Mouse (Mus musculus) limb, embryonic 15.5 days (tissue): Measurements from ENCODE around the gene Cpped1. TPM values are rescaled to one million over a fixed set of nuclear protein-coding genes. Genes with fewer than 3 reads are reported as not detected.

Experiments used
- ATAC-seq: fragments of 200-750 bp; cut with Nextera tagmentation; 2 replicates; pipeline ENCODE4 v1.8.0; 2017; ENCODE audit warnings: low read depth, moderate TSS enrichment; ENCODE audit not compliant: insufficient number of reproducible peaks, low FRiP score, low TSS enrichment
- H3K27ac ChIP-seq: fragments of 300-500 bp; sonication (generic); 2 replicates; pipeline ENCODE4 v1.5.1; 2015; ENCODE audit warnings: moderate library complexity, mild to moderate bottlenecking, inconsistent platforms
- H3K27me3 ChIP-seq: fragments of 300-500 bp; sonication (generic); 2 replicates; pipeline ENCODE4 v1.6.1; 2015; ENCODE audit warnings: inconsistent platforms
- H3K36me3 ChIP-seq: fragments of 300-500 bp; sonication (generic); 2 replicates; pipeline ENCODE4 v1.6.1; 2015; ENCODE audit warnings: inconsistent platforms
- H3K4me1 ChIP-seq: fragments of 300-500 bp; sonication (generic); 2 replicates; pipeline ENCODE4 v1.6.1; 2015; ENCODE audit warnings: inconsistent platforms
- H3K4me2 ChIP-seq: fragments of 300-500 bp; sonication (generic); 2 replicates; pipeline ENCODE4 v1.6.1; 2015; ENCODE audit warnings: mild to moderate bottlenecking, inconsistent platforms
- H3K4me3 ChIP-seq: fragments of 300-500 bp; sonication (generic); 2 replicates; pipeline ENCODE4 v1.5.1; 2015; ENCODE audit warnings: mild to moderate bottlenecking, inconsistent platforms
- H3K9ac ChIP-seq: fragments of 300-500 bp; sonication (generic); 2 replicates; pipeline ENCODE4 v1.6.1; 2015; ENCODE audit warnings: inconsistent platforms
- H3K9me3 ChIP-seq: fragments of 300-500 bp; sonication (generic); 2 replicates; pipeline ENCODE4 v1.6.1; 2016; ENCODE audit warnings: inconsistent platforms
- WGBS: fragments of 180-500 bp; shearing (Covaris S2); methylation state at CpG from one replicate; pipeline ENCODE4 v1.1.7; 2015; 5-methylcytosine and 5-hydroxymethylcytosine counted together
- polyA plus RNA-seq: library from polyadenylated mRNA; unstranded; fragments of >200 nt; fragmentation: Nextera tagmentation; extraction: Ambion mirVana; gene quantifications from 2 replicates; pipeline ENCODE4 v1.2.1, GENCODE M21; 2015

Cpped1 gene
- polyA plus RNA-seq, 1 experiment from 2014 or later, result 18.8 TPM

GRCm38 (mm10) chr16:11890186-11890585, 19.1 kb downstream of the Cpped1 start:
- Histone ChIP-seq H3K9ac (no peak overlapping the region), H3K9me3 (no peaks in the 10 kb centered on the region), H3K4me1 (no peaks in the 10 kb centered on the region), H3K27me3 (no peaks in the 10 kb centered on the region), H3K4me3 (no peak overlapping the region), H3K27ac (no peak overlapping the region), H3K4me2 (no peak overlapping the region), H3K36me3 (peaks cover 18% of the 10 kb centered on the region)
- 45% methylated on average over 3 of the region's 3 CpGs for WGBS
- no peak for ATAC-seq

GRCm38 (mm10) chr16:11889741-11890140, 19.5 kb downstream of the Cpped1 start:
- Histone ChIP-seq H3K4me3 (no peak overlapping the region), H3K27me3 (no peaks in the 10 kb centered on the region), H3K4me1 (no peaks in the 10 kb centered on the region), H3K9me3 (no peaks in the 10 kb centered on the region), H3K27ac (no peak overlapping the region), H3K36me3 (peaks cover 21% of the 10 kb centered on the region), H3K4me2 (no peak overlapping the region), H3K9ac (no peak overlapping the region)
- ATAC-seq, result no peak
- WGBS, result 40% methylated on average over 3 of the region's 3 CpGs

GRCm38 (mm10) chr16:11881795-11882194, 27.4 kb downstream of the Cpped1 start:
- WGBS, result 40% methylated on average over 6 of the region's 6 CpGs
- ATAC-seq, result no peak
- Histone ChIP-seq H3K9ac (no peak overlapping the region), H3K4me1 (peaks cover 5% of the 10 kb centered on the region), H3K27ac (no peak overlapping the region), H3K36me3 (peaks cover 15% of the 10 kb centered on the region), H3K4me2 (no peak overlapping the region), H3K27me3 (no peaks in the 10 kb centered on the region), H3K9me3 (no peaks in the 10 kb centered on the region), H3K4me3 (no peak overlapping the region)

- H3K4me3 ChIP-seq, result no peak overlapping the region
- no peak for ATAC-seq
- peaks cover 12% of the 10 kb centered on the region; the same call in 1 of the 2 replicates for H3K36me3 ChIP-seq
- WGBS, result 86% methylated on average over 6 of the region's 6 CpGs
- H3K4me2 ChIP-seq, result no peak overlapping the region
- H3K9me3 ChIP-seq, result no peaks in the 10 kb centered on the region
- H3K27me3 ChIP-seq, result no peaks in the 10 kb centered on the region
- peaks cover 5% of the 10 kb centered on the region for H3K4me1 ChIP-seq
- no peak overlapping the region for H3K9ac ChIP-seq
- H3K27ac ChIP-seq, result no peak overlapping the region
Observed at GRCm38 (mm10) chr16:11880461-11880860, 28.8 kb downstream of the Cpped1 start.

GRCm38 (mm10) chr16:11879196-11879595, 30.0 kb downstream of the Cpped1 start:
- 85% methylated on average over 6 of the region's 6 CpGs for WGBS
- Histone ChIP-seq H3K27me3 (no peaks in the 10 kb centered on the region), H3K9ac (no peak overlapping the region), H3K9me3 (no peaks in the 10 kb centered on the region), H3K4me2 (no peak overlapping the region), H3K36me3 (no peaks in the 10 kb centered on the region), H3K27ac (no peak overlapping the region), H3K4me1 (peaks cover 5% of the 10 kb centered on the region), H3K4me3 (no peak overlapping the region)
- ATAC-seq, result no peak

GRCm38 (mm10) chr16:11875227-11875626, 34.0 kb downstream of the Cpped1 start:
- no peaks in the 10 kb centered on the region for H3K36me3 ChIP-seq
- H3K4me1 ChIP-seq, result no peaks in the 10 kb centered on the region
- no peak overlapping the region for H3K27ac ChIP-seq
- no peak overlapping the region for H3K9ac ChIP-seq
- H3K27me3 ChIP-seq, result no peaks in the 10 kb centered on the region
- no peaks in the 10 kb centered on the region for H3K9me3 ChIP-seq
- H3K4me3 ChIP-seq, result no peak overlapping the region
- H3K4me2 ChIP-seq, result no peak overlapping the region
- no peak for ATAC-seq
- 47% methylated on average over 5 of the region's 5 CpGs for WGBS

GRCm38 (mm10) chr16:11873292-11873691, 36.0 kb downstream of the Cpped1 start:
- Histone ChIP-seq H3K9ac (no peak overlapping the region), H3K4me3 (no peak overlapping the region), H3K4me1 (no peaks in the 10 kb centered on the region), H3K27ac (no peak overlapping the region), H3K4me2 (no peak overlapping the region), H3K27me3 (no peaks in the 10 kb centered on the region), H3K36me3 (no peaks in the 10 kb centered on the region), H3K9me3 (no peaks in the 10 kb centered on the region)
- 90% methylated on average over 3 of the region's 3 CpGs for WGBS
- ATAC-seq, result no peak

- Histone ChIP-seq H3K27ac (no peak overlapping the region), H3K4me3 (no peak overlapping the region), H3K4me2 (no peak overlapping the region), H3K9me3 (no peaks in the 10 kb centered on the region), H3K36me3 (no peaks in the 10 kb centered on the region), H3K4me1 (no peaks in the 10 kb centered on the region), H3K27me3 (no peaks in the 10 kb centered on the region), H3K9ac (no peak overlapping the region)
- WGBS, result 59% methylated on average over 3 of the region's 3 CpGs
- no peak for ATAC-seq
Observed at GRCm38 (mm10) chr16:11868486-11868885, 40.8 kb downstream of the Cpped1 start.

GRCm38 (mm10) chr16:11852716-11853605, 56.3 kb downstream of the Cpped1 start:
- Histone ChIP-seq H3K36me3 (no peaks in the 10 kb centered on the region), H3K27me3 (no peaks in the 10 kb centered on the region), H3K4me3 (no peak overlapping the region), H3K27ac (no peak overlapping the region), H3K4me2 (no peak overlapping the region), H3K4me1 (peaks cover 2% of the 10 kb centered on the region; the same call in 1 of the 2 replicates), H3K9me3 (no peaks in the 10 kb centered on the region), H3K9ac (no peak overlapping the region)
- 80% methylated on average over 8 of the region's 8 CpGs for WGBS
- ATAC-seq, result no peak

- Histone ChIP-seq H3K27ac (no peak overlapping the region), H3K4me2 (no peak overlapping the region), H3K4me3 (no peak overlapping the region), H3K4me1 (peaks cover 2% of the 10 kb centered on the region; the same call in 1 of the 2 replicates), H3K9ac (no peak overlapping the region), H3K27me3 (no peaks in the 10 kb centered on the region), H3K36me3 (no peaks in the 10 kb centered on the region), H3K9me3 (no peaks in the 10 kb centered on the region)
- ATAC-seq, result 0 out of 2 replicates have a peak, but pooled peaks have one; percentile 24
- WGBS, result 51% methylated on average over 5 of the region's 5 CpGs
Observed at GRCm38 (mm10) chr16:11848990-11849658, 60.1 kb downstream of the Cpped1 start.

- no peak for ATAC-seq
- no peak overlapping the region for H3K9ac ChIP-seq
- no peak overlapping the region for H3K27ac ChIP-seq
- 88% methylated on average over 5 of the region's 5 CpGs for WGBS
- no peaks in the 10 kb centered on the region for H3K36me3 ChIP-seq
- peaks cover 2% of the 10 kb centered on the region; the same call in 1 of the 2 replicates for H3K4me1 ChIP-seq
- no peaks in the 10 kb centered on the region for H3K9me3 ChIP-seq
- H3K4me3 ChIP-seq, result no peak overlapping the region
- no peaks in the 10 kb centered on the region for H3K27me3 ChIP-seq
- no peak overlapping the region for H3K4me2 ChIP-seq
Observed at GRCm38 (mm10) chr16:11845309-11845708, 63.9 kb downstream of the Cpped1 start.

GRCm38 (mm10) chr16:11843441-11843840, 65.8 kb downstream of the Cpped1 start:
- H3K4me2 ChIP-seq, result no peak overlapping the region
- no peak overlapping the region for H3K9ac ChIP-seq
- no peak for ATAC-seq
- WGBS, result 88% methylated on average over 2 of the region's 2 CpGs
- no peak overlapping the region for H3K4me3 ChIP-seq
- H3K27me3 ChIP-seq, result no peaks in the 10 kb centered on the region
- no peak overlapping the region for H3K27ac ChIP-seq
- no peaks in the 10 kb centered on the region for H3K9me3 ChIP-seq
- H3K36me3 ChIP-seq, result no peaks in the 10 kb centered on the region
- peaks cover 3% of the 10 kb centered on the region; the same call in 1 of the 2 replicates for H3K4me1 ChIP-seq
